Mouse (Mus musculus) small intestine, adult 2 months (tissue): ENCODE data around the gene Cox10.

ENCODE experiments used
- CTCF ChIP-seq: fragments of 200-500 bp; IDR thresholded peaks from 2 replicates; pipeline ENCODE4 v1.5.1; 2012; ENCODE audit warnings: low read depth, mild to moderate bottlenecking, control low read depth, inconsistent platforms, low read length, moderate library complexity, mixed read lengths; ENCODE audit not compliant: insufficient replicate concordance, insufficient read length; ENCODE audit errors: extremely low read depth
- POLR2A ChIP-seq: fragments of 200-500 bp; IDR thresholded peaks from 2 replicates; pipeline ENCODE4 v1.6.1; 2012; ENCODE audit warnings: low read depth, mild to moderate bottlenecking, control low read depth, inconsistent platforms, low read length, moderate library complexity

GRCm38 (mm10) chr11:64091150-64091549, 11.9 kb upstream of the Cox10 start:
- no peak for TF ChIP-seq CTCF
- TF ChIP-seq POLR2A = no peak
